Mouse (Mus musculus) cerebellum, adult 9-10 months (tissue): ENCODE results near the gene Vmn1r228.

Source experiments
- DNase-seq: peaks from one replicate; pipeline ENCODE4 v3.0.0; 2022

Gene Vmn1r228

GRCm38 (mm10) chr17:20786057-20786456, at the start of gene Vmn1r228:
Gene Vmn1r228, minus strand, starts transcription at chr17:20786157.
- no peak for DNase-seq

GRCm38 (mm10) chr17:20811255-20811654, 25.3 kb upstream of the Vmn1r228 start, which contains the start of gene Vmn1r229:
Gene Vmn1r229, plus strand, starts transcription at chr17:20811555.
- no peak for DNase-seq

DNA sequence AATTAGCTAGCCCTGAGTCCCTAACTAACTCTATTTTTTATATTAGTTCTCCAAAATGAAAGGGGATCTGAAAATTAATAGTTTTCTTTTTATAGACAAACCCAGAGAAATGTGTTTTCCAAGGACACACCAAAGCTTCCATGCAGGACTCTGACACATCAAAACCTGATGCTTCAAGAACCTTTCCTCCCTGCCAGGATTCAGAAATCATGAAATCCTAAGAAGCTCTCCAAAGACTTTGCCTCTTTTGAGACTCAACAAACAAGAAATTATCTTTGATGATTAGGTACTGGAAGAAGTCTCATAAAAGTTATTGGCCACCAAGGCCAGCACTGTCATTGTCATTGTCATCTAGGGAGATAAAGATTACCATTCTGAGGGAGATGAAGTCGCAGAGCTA, 56.4 kb downstream of the Vmn1r228 start, which contains the start of gene Vmn1r227:
Gene Vmn1r227, plus strand, starts transcription at position 301 of the 400 bp plus-strand sequence.
- DNase-seq, result no peak
